Mouse (Mus musculus) testis, postnatal 10 days (tissue): ENCODE results near the gene Pim3.

Experiments used
- DNase-seq: peaks from one replicate; pipeline ENCODE4 v3.0.0; 2021; ENCODE audit warnings: low spot score

The Pim3 gene

GRCm38 (mm10) chr15:88837199-88837932, 24.6 kb upstream of the Pim3 start:
- DNase-seq = peak; percentile 77

- DNase-seq = no peak
Observed at GRCm38 (mm10) chr15:88837977-88838376, 24.0 kb upstream of the Pim3 start.

GRCm38 (mm10) chr15:88839271-88839670, 22.7 kb upstream of the Pim3 start:
- no peak for DNase-seq

GRCm38 (mm10) chr15:88840126-88840525, 21.9 kb upstream of the Pim3 start:
- DNase-seq = no peak

- no peak for DNase-seq
Observed at GRCm38 (mm10) chr15:88841160-88841559, 20.8 kb upstream of the Pim3 start.

GRCm38 (mm10) chr15:88841580-88842299, 20.2 kb upstream of the Pim3 start:
- DNase-seq = no peak

- DNase-seq = no peak
Observed at GRCm38 (mm10) chr15:88842300-88842673, 19.7 kb upstream of the Pim3 start.

GRCm38 (mm10) chr15:88843486-88844097, 18.4 kb upstream of the Pim3 start:
- DNase-seq = no peak

- no peak for DNase-seq
Observed at GRCm38 (mm10) chr15:88844966-88845365, 17.0 kb upstream of the Pim3 start.

GRCm38 (mm10) chr15:88848661-88849060, 13.3 kb upstream of the Pim3 start:
- DNase-seq = no peak

GRCm38 (mm10) chr15:88849621-88850020, 12.4 kb upstream of the Pim3 start:
- no peak for DNase-seq

- DNase-seq = peak; percentile 83
Observed at GRCm38 (mm10) chr15:88850146-88850826, 11.7 kb upstream of the Pim3 start.

- no peak for DNase-seq
Observed at GRCm38 (mm10) chr15:88851076-88851475, 10.9 kb upstream of the Pim3 start.

- no peak for DNase-seq
Observed at GRCm38 (mm10) chr15:88851507-88852149, 10.4 kb upstream of the Pim3 start.

- no peak for DNase-seq
Observed at GRCm38 (mm10) chr15:88853106-88853505, 8.9 kb upstream of the Pim3 start.

GRCm38 (mm10) chr15:88854119-88854968, 7.6 kb upstream of the Pim3 start:
- DNase-seq = no peak

- DNase-seq = no peak
Observed at GRCm38 (mm10) chr15:88854969-88855830, 6.8 kb upstream of the Pim3 start.

- no peak for DNase-seq
Observed at GRCm38 (mm10) chr15:88855896-88856417, 6.0 kb upstream of the Pim3 start.

- no peak for DNase-seq
Observed at GRCm38 (mm10) chr15:88856613-88857012, 5.4 kb upstream of the Pim3 start.

GRCm38 (mm10) chr15:88857361-88857760, 4.6 kb upstream of the Pim3 start:
- no peak for DNase-seq
